Mouse (Mus musculus) kidney, embryonic 16.5 days (tissue): ENCODE data around the gene Tyw1. TPM values are rescaled to one million over a fixed set of nuclear protein-coding genes. Genes with fewer than 3 reads are reported as not detected.
A peak's percentile ranks its signal among the peaks of the same experiment; 100 is the strongest.

Experiments used
- ATAC-seq: fragments of 200-750 bp; cut with Nextera tagmentation; 2 replicates; pipeline ENCODE4 v1.8.0; 2017; ENCODE audit warnings: moderate TSS enrichment; ENCODE audit not compliant: low FRiP score, low TSS enrichment
- H3K27ac ChIP-seq: fragments of 300-500 bp; sonication (generic); 2 replicates; pipeline ENCODE4 v1.5.1; 2014; ENCODE audit warnings: low read length
- H3K27me3 ChIP-seq: fragments of 300-500 bp; sonication (generic); 2 replicates; pipeline ENCODE4 v1.6.1; 2014; ENCODE audit warnings: low read length, control low read depth, mixed read lengths; ENCODE audit not compliant: insufficient read depth
- H3K36me3 ChIP-seq: fragments of 300-500 bp; sonication (generic); 2 replicates; pipeline ENCODE4 v1.6.1; 2014; ENCODE audit warnings: low read length, control low read depth, mixed read lengths; ENCODE audit not compliant: insufficient read depth
- H3K4me1 ChIP-seq: fragments of 300-500 bp; sonication (generic); 2 replicates; pipeline ENCODE4 v1.6.1; 2014; ENCODE audit warnings: low read length, control low read depth, mixed read lengths; ENCODE audit not compliant: insufficient read depth
- H3K4me2 ChIP-seq: fragments of 300-500 bp; sonication (generic); replicated peaks from 2 replicates; pipeline ENCODE4 v1.6.1; 2014; ENCODE audit warnings: low read depth, low read length
- H3K4me3 ChIP-seq: fragments of 300-500 bp; sonication (generic); 2 replicates; pipeline ENCODE4 v1.5.1; 2014; ENCODE audit warnings: mild to moderate bottlenecking, low read length
- H3K9ac ChIP-seq: fragments of 300-500 bp; sonication (generic); replicated peaks from 2 replicates; pipeline ENCODE4 v1.6.1; 2014; ENCODE audit warnings: low read length
- H3K9me3 ChIP-seq: fragments of 300-500 bp; sonication (generic); 2 replicates; pipeline ENCODE4 v1.6.1; 2016; ENCODE audit warnings: low read length, control low read depth
- WGBS: fragments of 180-500 bp; shearing (Covaris S2); extraction: QIAGEN DNeasy Blood & Tissue Kit; methylation state at CpG from one replicate; pipeline ENCODE4 v1.1.7; 2014; 5-methylcytosine and 5-hydroxymethylcytosine counted together
- polyA plus RNA-seq: library from polyadenylated mRNA; unstranded; fragments of >200 nt; fragmentation: Nextera tagmentation; extraction: Ambion mirVana; gene quantifications from 2 replicates; pipeline ENCODE4 v1.2.1, GENCODE M21; 2015

The Tyw1 gene
- polyA plus RNA-seq = 30.2 and 34.1 TPM in 2 replicates

- peak; percentile 90 for ATAC-seq
- Histone ChIP-seq H3K9ac (peak within 1 kb of the TSS; percentile 77), H3K4me1 (peaks cover 14% of the 10 kb centered on the region), H3K9me3 (no peaks in the 10 kb centered on the region), H3K4me3 (peak within 1 kb of the TSS; percentile 74), H3K27me3 (no peaks in the 10 kb centered on the region), H3K4me2 (peak within 1 kb of the TSS; percentile 74), H3K36me3 (peaks cover 27% of the 10 kb centered on the region), H3K27ac (peak within 1 kb of the TSS; percentile 90)
- under 1% methylated on average over 52 of the region's 52 CpGs for WGBS
These were observed at the start of gene Tyw1, which contains the start of gene Sbds for GRCm38 (mm10) chr5:130255017-130255720. TSS of gene Tyw1 (plus strand) at chr5:130255619. TSS of gene Sbds (minus strand) at chr5:130255530.

DNA sequence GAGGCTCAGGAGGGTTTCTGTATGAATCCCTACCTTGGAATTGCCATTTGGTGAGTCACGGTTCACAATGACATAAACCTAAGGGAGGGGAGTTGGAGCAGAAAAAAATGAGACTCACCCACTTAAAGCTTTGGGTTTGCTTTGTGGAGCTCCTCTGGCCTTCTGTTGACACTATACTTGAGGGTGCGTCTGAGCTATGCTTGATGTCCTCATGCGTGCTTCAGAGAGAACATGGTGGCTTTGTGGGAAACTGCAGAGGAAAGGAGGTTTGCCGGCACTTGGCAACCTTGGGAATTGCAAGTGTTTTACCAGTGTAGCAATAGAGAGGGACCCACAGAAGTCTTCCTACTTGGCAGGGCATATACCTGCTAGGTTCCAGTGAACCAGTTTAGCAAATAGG lies 48.1 kb upstream of the Tyw1 start:
- WGBS = 88% methylated on average over 4 of the region's 4 CpGs
- no peak for ATAC-seq
- H3K27ac ChIP-seq = no peak overlapping the region

GRCm38 (mm10) chr5:130212956-130213355 lies 42.5 kb upstream of the Tyw1 start:
- Histone ChIP-seq H3K36me3 (peaks cover 49% of the 10 kb centered on the region), H3K27ac (no peak overlapping the region), H3K9me3 (no peaks in the 10 kb centered on the region), H3K4me2 (no peak overlapping the region), H3K4me3 (no peak overlapping the region), H3K27me3 (no peaks in the 10 kb centered on the region), H3K4me1 (no peaks in the 10 kb centered on the region), H3K9ac (no peak overlapping the region)
- 85% methylated on average over 11 of the region's 11 CpGs for WGBS
- ATAC-seq = no peak

More for the DNA sequence above, 48.1 kb upstream of the Tyw1 start:
- no peaks in the 10 kb centered on the region for H3K9me3 ChIP-seq
- H3K36me3 ChIP-seq = peaks cover 38% of the 10 kb centered on the region
- no peaks in the 10 kb centered on the region for H3K27me3 ChIP-seq
- H3K4me3 ChIP-seq = no peak overlapping the region
- H3K9ac ChIP-seq = no peak overlapping the region
- H3K4me1 ChIP-seq = no peaks in the 10 kb centered on the region
- no peak overlapping the region for H3K4me2 ChIP-seq

DNA sequence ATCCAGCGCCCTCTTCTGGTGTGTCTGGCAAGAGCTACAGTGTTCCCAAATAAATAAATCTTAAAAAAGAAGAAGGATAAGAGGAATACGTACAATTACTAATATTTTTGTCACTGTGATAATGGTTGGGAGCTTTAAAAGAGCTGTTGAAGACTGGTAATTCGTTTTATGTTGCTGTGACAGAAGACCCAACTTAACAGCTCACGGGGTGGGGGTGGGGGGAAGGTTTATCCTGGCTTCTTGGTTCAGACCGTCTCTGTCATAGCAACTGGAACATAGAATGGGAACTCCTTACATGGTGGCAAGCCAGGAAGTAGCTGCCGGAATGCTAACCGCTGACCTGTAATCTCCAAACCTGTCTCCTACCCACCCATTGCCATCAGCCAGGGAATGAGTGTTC lies 38.6 kb upstream of the Tyw1 start, which contains the start of gene Tmem248:
Gene Tmem248, plus strand, starts transcription at position 301 of the 400 bp plus-strand sequence.
- Histone ChIP-seq H3K27ac (no peak within 1 kb of the TSS), H3K9me3 (no peaks in the 10 kb centered on the region), H3K27me3 (no peaks in the 10 kb centered on the region), H3K4me1 (peaks cover 6% of the 10 kb centered on the region; the same call in 1 of the 2 replicates), H3K4me2 (no peak within 1 kb of the TSS), H3K9ac (no peak within 1 kb of the TSS), H3K36me3 (peaks cover 18% of the 10 kb centered on the region), H3K4me3 (no peak within 1 kb of the TSS)
- no peak for ATAC-seq
- WGBS = 84% methylated on average over 7 of the region's 7 CpGs

DNA sequence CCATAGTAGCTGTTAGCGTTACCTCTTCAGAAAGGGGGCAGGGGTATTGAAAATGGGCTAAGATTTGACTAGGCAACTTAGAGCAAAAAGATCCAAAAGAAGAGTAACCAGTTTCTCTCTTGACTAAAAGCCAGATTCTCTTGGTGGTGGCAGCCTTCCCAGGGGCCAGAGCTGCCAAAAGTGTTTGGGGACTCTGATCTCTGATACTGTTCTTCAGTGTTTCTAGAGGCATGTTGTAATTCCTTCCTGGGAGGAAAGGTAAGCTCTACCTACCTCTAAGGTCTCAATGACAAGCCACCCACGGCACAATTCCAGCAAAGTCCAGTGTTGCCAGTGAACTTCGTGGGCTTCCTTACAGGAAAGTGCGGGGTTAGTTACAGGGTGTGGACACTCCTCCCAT lies 38.0 kb upstream of the Tyw1 start:
- no peak overlapping the region for H3K27ac ChIP-seq
- H3K27me3 ChIP-seq = no peaks in the 10 kb centered on the region
- peaks cover 6% of the 10 kb centered on the region; the same call in 1 of the 2 replicates for H3K4me1 ChIP-seq
- no peak overlapping the region for H3K9ac ChIP-seq
- no peaks in the 10 kb centered on the region for H3K9me3 ChIP-seq
- 89% methylated on average over 4 of the region's 4 CpGs for WGBS
- H3K4me2 ChIP-seq = no peak overlapping the region
- H3K4me3 ChIP-seq = no peak overlapping the region
- no peak for ATAC-seq
- peaks cover 13% of the 10 kb centered on the region for H3K36me3 ChIP-seq

GRCm38 (mm10) chr5:130218336-130218735 lies 37.1 kb upstream of the Tyw1 start:
- H3K4me1 ChIP-seq = peaks cover 11% of the 10 kb centered on the region
- H3K27me3 ChIP-seq = no peaks in the 10 kb centered on the region
- H3K4me3 ChIP-seq = no peak overlapping the region
- H3K4me2 ChIP-seq = no peak overlapping the region
- H3K36me3 ChIP-seq = peaks cover 7% of the 10 kb centered on the region; the same call in 1 of the 2 replicates
- no peak overlapping the region for H3K27ac ChIP-seq
- ATAC-seq = no peak
- 86% methylated on average over 5 of the region's 5 CpGs for WGBS
- H3K9me3 ChIP-seq = no peaks in the 10 kb centered on the region
- H3K9ac ChIP-seq = no peak overlapping the region

DNA sequence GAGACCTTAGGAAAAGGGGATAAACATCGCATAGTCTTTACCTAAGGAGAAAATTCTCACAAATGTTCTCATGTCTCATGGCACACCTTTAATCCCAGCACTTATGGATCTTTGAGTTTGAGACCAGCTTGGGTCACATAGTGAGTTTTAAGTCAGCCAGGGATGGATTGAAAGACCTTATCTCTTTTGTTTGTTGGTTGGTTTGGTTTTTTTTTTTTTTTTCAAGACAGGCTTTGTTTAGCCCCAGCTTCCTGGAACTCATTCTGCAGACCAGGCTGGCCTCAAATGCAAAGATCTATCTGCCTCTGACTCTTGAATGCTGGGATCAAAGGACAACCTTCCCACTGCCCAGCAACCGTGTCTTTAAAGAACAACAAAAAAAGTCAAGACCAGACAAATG lies 34.1 kb upstream of the Tyw1 start:
- Histone ChIP-seq H3K27ac (peak overlapping the region; percentile 88), H3K4me3 (peak overlapping the region; percentile 97), H3K9ac (peak overlapping the region; percentile 97), H3K4me1 (peaks cover 17% of the 10 kb centered on the region), H3K27me3 (no peaks in the 10 kb centered on the region), H3K4me2 (peak overlapping the region; percentile 87), H3K36me3 (0 out of 2 replicates have a peak, but pooled peaks cover 5% of the 10 kb centered on the region), H3K9me3 (no peaks in the 10 kb centered on the region)
- ATAC-seq = no peak
- WGBS = 46% methylated on average over 2 of the region's 2 CpGs

- peak overlapping the region; percentile 97 for H3K4me3 ChIP-seq
- peak overlapping the region; percentile 97 for H3K9ac ChIP-seq
- H3K36me3 ChIP-seq = 0 out of 2 replicates have a peak, but pooled peaks cover 5% of the 10 kb centered on the region
- peaks cover 20% of the 10 kb centered on the region for H3K4me1 ChIP-seq
- H3K27me3 ChIP-seq = no peaks in the 10 kb centered on the region
- H3K27ac ChIP-seq = peak overlapping the region; percentile 88
- no peaks in the 10 kb centered on the region for H3K9me3 ChIP-seq
- WGBS = 0% methylated on average over 10 of the region's 10 CpGs
- peak; percentile 47; the same call in 1 of the 2 replicates for ATAC-seq
- peak overlapping the region; percentile 87 for H3K4me2 ChIP-seq
These were observed 33.7 kb upstream of the Tyw1 start for GRCm38 (mm10) chr5:130221760-130222145.

DNA sequence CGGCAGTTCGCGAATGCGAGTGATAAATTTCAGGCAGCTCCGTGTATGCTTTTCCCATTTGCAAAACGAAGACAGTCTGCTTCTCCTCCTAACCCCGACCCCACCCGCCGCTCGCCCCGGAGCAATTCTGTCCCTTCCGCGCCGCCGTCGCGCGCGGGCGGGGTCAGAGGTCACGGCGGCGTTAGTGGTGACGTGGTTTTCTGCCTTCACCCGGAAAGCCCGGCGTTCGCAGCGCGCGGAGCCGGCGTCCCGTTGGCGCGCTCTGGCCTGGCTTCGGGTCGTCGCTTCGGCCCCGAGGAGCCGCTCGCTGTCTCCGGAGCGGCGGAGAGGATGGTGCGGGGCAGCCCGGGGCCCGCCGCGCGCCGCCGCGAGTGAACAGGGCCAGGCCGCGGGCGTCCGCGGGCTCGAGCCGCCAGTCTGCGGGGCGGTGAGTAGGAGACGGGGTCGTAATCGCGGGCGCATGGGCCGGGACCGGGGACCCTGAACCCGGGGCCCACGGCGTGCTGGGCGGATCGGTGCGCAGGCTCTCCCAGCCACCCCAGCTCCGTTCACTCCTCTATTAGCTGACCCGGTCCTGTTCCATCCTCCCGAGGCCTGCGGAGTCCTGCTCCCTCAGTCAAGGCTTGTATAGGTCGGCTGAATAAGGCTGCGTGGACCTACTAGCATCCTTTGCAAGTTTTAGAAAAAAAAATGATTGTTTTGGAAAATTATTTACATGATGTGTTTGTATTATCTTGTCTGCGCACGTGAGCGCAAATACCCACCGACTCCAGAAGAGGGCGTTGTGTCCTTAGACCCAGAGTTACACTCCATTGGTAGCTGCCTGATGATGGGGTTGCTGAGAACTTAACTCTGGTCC lies 33.0 kb upstream of the Tyw1 start:
- Histone ChIP-seq H3K36me3 (0 out of 2 replicates have a peak, but pooled peaks cover 5% of the 10 kb centered on the region), H3K9me3 (no peaks in the 10 kb centered on the region), H3K4me2 (peak overlapping the region; percentile 87), H3K27me3 (no peaks in the 10 kb centered on the region), H3K4me3 (peak overlapping the region; percentile 97), H3K9ac (peak overlapping the region; percentile 97), H3K27ac (peak overlapping the region; percentile 88), H3K4me1 (peaks cover 22% of the 10 kb centered on the region)
- WGBS = under 1% methylated on average over 79 of the region's 88 CpGs
- ATAC-seq = peak; percentile 86
